Mouse (Mus musculus) adrenal gland, adult 2 months (tissue): ENCODE data around the gene Wnt9a. TPM values are rescaled to one million over a fixed set of nuclear protein-coding genes. Genes with fewer than 3 reads are reported as not detected.
"Not testable (repeated sequence)": the region's sequence is repeated elsewhere in the genome, so short reads cannot be mapped to it uniquely, and the experiment has no call there.

Experiments used
- DNase-seq: peaks from one replicate; pipeline ENCODE4 v3.0.0; 2021
- polyA plus RNA-seq: library from polyadenylated mRNA; depleted of rRNA; stranded (reverse); fragments of >200 nt; gene quantifications from 2 replicates; pipeline ENCODE4 v1.2.3, GENCODE M21; 2012
- total RNA-seq, 2 experiments: library from RNA; stranded (reverse); gene quantifications; 2 replicates each; pipeline ENCODE4 v1.2.3; 2021

Wnt9a gene
- total and polyA plus RNA-seq, 3 experiments = 0.58 to 2.7 (median 2.6) TPM

DNA sequence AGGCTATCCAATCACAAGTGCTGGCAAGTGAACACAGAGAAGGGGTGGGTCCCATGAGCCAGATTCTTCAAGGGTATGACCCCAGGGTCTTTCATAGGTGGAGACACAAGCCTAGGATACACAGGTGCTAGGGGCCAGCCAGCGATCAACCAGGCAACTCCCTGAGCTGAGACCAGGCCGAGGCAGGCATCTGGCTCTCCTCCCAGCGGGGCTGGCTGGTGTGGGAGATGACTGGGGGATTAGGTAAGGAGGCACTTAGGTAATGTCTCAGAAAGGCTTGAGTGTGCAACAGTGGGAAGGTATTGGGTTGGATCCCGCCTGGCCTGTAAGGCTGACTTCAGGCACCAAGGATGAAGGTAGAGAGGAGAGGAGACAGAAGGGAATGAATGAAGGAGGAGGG, 28.4 kb downstream of the Wnt9a start:
- no peak for DNase-seq

DNA sequence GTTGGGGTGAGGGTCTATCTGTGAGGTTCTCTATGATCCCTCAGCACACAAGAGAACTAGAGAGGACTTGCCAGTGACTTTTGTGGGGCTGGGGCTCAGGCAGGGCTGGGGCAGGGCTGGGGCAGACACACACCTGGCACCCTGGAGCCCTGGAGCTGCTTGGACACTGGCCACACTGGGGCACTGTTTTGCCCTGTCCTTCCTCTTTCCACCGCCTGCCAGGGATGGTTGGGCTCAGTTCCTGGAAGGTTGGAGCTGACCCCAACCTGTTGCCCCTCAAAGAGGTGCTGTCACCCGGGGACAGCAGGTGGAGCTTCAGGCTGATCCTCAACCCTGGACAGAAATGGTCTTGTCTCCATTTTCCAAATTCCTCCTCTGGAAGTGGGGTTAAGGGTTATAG, 29.2 kb downstream of the Wnt9a start:
- no peak for DNase-seq

DNA sequence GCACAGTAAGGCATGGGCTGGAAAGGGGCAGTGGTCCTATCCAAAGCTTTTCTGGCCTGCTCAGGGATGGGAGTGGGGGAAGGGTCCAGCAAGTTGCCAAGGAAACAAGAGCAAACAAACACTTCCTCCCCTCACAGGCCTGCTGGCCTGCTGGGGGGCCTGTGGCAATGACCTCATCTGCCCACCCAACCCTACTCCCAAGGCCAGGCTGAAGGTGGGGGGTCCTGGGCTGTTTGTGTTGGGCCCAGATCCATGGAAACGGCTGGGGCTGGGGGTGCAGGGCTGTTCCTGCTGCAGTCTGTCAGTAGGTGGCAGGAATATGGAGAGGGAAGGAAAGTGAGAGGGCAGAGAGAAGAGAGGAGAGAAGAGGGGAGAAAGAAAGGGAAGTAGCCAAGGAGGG, 29.7 kb downstream of the Wnt9a start:
- DNase-seq = no peak

DNA sequence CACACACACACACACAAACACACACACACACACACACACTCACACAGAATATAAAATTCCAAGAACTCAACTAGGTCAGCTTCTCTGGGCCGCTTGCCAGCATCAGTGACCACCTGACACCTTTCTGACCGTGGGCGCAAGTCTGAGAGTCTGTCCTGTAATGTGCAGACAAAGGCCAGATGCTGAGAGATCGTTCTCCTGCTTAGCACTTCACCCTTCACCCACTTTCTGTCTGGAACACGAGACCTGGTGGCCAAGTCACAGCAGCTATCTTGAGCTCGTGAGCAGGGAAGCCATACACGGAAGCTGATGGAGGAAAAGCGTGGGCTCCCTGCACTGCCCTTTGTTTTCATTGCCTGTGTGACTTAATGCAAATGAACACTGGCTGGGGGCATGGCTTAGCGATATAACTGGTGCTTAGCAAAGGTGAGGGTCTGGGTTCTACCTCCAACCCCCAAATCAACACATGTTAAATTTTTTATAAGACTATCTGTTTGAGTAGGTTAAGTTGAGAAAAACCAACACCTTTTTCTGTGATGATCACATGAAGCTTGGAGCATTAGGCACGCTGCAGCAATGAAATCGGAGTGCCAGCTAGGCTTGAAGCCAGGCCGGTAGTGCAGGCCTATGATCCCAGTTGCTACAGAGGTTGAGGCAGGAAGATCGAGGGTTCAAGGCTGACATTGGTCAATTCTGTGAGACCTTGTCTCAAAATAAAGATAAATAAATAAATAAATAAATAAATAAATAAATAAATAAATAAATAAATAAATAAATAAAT, 31.4 kb downstream of the Wnt9a start:
- no peak for DNase-seq

DNA sequence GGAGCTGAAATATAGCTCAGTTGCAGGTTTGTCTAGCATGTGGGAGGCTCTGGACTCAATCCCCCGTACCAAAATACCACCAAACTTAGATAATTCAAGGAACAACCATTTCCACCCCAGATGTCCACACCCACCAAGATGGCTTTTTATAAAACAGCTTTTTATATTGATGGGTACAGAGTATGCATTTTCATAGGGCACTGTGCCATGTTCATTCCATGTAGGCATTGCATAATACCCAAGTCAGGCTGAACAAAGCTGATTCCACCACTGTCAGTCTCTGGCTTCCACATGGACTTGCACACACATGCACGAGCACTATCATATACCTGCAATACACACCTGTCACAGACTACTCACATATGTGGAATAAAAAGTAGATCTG, 32.0 kb downstream of the Wnt9a start:
- DNase-seq = no peak

DNA sequence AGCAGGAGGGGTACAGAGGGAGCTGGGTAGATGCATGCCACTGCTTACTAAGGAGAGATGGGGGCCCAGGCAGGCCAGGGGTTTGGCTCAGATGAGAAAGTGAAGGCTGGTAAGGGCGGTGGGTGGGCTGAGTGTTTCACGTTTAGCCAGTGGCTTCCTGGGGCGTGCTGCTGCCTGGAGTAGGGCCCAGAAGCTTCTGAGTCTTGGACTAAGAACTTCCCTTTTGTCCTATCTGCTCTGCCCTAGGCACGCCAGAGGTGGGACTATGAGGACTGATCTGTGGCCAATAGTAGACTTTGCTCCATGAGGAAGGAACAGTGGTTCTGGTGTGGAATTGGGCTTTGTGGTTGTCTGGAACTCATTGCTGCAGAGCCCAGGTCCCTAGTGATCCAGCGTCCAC, 36.2 kb downstream of the Wnt9a start:
- DNase-seq = no peak

DNA sequence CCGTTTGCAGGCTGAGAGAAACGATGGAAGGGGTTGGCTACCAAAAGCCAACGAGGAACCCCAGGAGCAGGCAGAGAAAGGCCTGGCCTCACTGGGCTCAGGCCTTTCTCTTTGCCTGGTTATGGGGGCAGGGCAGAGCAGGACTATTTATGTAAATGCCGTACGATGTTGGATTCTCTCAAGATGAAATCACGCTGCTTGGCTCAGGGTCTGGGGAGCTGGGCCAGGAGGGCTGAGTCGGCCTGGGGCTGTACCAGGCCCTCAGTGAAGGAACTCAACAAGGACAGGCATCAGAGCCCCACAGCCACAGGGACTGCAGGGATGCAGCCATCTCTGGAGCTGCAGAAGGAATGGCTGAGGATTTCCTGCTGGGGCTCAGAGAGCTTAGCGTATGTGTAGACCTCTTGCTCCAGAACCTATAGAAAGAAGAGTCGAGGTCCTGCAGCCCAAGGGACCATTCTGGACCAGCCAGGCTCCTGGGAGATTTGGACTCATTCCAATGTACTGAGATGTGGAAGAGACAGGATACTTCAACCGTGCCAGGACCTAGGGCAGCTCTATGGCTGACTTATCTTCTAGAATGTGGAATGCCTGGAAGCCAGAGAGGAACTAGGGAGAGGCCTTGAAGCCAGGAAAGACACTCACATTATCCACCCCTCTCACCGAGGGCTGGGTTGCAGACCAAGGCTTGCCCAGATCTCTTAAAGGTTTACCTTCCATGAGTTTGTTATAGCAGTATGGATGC, 39.6 kb downstream of the Wnt9a start:
- DNase-seq = peak; percentile 56

DNA sequence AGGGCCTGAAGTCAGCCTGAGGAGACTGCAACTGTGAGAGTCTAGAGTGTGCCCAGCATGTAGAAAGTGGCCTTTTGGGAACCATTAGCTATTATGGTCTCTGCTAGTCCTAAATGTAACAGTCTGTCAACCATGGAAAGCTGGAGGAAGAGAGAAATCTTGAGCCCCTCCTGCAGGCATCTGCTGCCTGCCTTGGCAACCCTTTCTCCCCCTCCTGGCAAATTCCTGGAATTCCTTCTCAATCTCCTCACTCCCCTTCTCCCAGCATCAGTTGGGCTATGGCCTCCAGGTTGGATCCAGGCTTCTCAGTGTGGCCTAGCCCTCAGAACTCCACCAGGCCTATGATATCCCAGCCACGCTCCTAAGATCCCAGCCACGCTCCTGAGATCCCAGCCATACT, 43.6 kb downstream of the Wnt9a start:
- no peak for DNase-seq

DNA sequence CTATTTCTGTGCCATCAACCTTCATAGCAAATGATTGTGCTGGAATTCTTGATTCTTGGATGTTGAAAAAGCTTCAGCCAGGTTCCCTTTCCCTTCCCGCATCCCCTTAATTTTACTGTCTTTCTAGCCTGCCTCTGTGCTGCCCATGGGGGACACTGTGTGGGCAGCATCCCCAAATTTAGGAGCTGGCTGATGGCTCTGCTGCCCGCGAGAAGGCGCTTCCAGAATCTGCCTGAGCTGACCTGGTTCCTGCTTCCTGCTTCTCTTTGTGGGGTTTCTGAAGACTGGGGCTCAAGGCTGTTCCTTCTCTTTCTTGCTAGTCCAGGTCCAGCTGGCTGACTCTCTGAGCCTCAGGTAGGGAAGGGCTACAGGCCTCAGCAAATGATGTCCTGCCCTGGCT, 48.1 kb downstream of the Wnt9a start:
- DNase-seq = no peak

DNA sequence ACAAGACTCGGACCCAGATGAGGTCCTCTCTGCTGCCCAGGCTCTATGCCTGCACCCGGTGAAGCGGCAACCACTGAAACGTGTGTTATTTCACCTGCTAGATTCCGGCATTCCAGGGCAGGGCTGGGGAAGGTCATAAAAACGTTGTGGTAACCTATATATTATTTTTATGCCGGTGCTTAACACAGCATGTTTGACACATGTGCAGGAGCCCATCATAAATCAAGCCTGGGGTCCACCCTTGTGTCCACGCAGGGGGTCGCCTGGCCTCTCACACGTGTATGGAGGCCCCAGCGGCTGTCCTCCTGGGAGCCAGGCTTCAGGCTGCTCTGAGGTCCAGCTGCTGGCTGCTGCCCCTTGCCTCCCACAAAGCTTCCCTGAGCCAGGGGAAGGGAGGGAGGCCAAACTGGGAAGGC, 50.2 kb downstream of the Wnt9a start:
- DNase-seq = no peak

DNA sequence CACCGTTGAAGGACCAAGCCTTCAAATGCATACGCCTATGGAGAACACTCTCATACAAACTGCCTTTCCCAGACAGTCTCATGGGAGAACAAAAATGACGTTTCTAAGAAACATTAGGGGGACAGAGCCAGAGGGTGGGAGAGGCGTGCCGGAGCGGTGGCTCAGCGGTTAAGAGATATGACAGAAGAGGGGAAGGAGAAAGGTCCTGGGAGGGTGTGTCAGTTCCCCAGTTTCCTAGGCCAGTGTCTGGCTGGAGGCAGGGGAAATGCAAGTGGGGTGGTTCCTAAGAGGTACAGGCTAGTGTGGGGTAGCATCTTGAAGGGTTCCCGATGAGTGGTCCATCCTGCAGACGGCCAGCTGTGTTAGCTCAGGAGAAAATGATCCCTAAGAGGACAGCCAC, 54.6 kb downstream of the Wnt9a start:
- no peak for DNase-seq

DNA sequence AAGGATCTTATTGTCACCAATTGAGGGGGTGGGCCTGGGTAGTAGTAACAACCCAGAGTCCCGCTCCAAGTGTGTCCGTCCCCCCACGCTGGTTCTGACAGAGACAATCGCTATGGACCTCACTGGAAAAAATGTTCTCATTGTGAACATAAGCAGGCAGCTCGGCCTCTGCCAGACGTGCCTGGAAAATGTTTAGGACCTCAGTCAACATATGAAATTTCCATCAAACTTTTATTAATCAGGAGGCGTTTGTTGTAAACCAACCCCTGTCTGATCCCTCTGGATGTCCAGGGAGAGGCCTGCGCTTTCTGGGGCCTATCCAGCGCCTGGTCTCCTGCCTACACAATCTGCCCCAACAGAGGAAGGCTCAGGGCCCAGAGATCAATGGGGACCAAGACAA, 57.3 kb downstream of the Wnt9a start:
- DNase-seq = no peak

DNA sequence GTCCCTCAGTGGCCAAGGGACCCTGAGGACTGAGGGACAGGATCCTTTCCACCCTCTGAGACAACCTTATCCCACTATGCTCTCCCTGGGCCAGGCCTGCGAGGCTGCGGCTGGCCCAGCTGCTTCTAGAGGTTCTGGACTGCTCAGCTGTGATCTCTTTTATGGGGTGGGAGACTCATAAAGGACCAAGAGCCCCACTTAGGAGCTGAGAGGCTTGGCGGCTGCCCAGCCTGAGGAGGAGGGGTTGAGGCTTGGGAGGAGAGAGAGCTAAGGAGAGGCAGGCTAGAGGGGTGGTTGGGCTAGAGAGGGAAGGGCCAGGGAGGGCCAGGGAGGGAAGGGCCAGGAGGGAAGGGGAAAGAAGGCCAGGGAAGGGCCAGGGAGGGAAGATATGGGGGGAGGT, 57.7 kb downstream of the Wnt9a start:
- no peak for DNase-seq

DNA sequence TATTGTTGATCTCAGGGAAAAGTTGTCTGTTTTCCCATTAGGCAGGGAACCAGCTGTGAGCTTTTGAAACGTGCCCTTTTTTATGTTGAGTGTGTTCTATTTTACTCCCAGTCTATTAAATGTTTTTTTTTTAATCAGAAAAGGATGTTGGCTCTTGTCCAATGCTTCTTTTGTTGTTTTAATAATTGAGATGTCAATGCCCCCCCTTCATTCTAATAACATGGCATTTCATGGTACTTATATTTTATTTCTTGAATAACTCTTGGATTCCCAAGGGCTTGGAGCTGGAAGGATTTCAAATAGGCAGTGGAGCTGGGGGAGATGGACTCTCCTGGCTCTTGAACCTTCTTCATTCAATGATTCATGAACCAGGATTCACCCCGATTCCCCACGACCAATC, 59.3 kb downstream of the Wnt9a start:
- DNase-seq = no peak

DNA sequence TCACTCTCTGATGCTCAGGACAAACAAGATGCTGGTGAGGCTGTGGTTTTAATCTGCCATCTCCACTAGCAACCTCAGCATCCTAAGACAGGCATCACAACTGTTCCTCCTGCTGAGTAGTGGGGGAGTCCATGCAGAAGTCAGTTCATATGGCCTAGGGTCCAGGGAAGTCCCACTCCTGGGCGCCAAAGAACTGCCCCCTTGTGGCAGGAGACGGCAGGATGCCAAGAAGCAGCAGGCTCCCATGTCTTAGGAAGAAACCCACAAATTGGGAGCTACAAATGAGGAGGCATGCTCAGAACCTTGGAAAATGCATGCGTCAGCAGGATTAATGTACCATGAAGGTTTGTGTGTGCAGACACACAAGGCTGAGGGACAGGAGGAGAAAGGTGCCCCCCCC, 59.9 kb downstream of the Wnt9a start:
- DNase-seq = peak; percentile 21

DNA sequence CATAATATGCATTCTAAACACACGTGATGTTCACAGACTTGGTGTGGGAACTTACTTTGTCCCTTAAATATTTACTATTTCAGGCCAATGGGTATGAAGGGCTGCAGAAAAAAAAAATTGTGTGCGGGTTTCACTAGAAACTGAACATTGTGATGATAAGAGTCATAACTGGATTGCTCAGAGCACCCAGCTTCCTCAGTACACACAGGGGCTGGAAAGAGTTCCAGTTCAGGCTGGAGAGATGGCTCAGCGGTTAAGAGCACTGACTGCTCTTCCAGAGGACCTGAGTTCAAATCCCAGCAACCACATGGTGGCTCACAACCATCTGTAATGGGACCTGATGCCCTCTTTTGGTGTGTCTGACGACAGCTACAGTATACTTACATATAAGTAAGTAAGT, 61.2 kb downstream of the Wnt9a start:
- DNase-seq = not testable (repeated sequence)

DNA sequence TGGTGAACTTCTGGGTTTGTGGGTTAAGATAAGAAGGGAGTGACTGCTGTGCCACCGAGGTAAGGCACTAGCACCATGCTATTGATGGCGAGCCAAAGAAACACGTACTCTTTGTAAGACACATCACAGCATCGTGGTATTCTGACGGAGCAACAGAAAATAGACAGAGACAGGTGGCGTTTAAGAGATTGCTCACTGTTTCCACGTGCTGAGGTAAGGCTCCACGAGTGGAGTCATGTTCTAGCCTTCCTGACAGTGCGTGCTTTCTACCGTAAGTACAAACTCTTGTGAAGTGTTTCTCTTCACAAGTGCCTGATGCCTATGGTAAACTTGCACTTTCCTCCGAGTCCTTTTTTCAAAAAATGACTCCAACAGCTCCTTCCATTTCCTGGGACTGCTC, 63.1 kb downstream of the Wnt9a start:
- no peak for DNase-seq

DNA sequence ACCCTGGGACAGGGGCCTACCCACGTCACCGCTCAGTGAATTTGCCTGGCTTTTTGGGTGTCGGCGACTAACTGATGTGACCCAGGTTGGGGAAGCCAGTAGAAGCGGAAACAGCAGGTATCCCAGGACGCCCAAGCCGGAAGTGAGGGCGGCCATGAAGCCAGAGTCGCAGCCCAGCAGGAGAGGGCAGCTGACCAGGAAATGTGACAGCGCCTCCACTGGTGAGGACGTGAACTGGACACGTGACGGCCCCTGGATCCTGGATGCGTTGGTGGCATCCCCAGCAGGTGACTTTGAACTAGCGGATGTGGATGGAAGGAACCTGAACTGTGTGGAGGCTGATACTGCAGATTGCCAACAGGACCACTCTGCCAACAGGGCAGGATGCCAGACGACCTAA, 68.7 kb downstream of the Wnt9a start, which contains the start of gene Prss38:
Gene Prss38 (minus strand): TSS at position 183 of the 400 bp plus-strand sequence.
- no peak for DNase-seq

DNA sequence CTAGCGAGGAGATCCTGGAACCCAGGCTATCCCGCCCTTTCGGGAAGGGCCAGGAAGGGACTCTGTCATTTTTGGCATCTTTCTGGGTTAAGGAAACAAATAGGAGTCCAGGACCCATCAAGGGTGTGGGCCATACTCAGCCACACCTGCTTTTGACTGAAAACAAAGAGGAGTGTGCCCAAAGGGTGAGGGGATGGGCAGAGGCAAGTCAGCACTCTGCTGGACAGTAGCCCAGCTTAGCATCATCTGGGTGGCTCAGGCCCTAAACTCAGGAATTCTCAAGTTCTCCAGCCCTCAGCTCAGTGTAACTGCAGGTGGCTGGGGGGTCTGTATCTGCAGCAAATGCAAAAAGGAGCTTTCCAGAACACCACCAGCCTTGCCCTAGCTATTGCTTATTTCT, 71.3 kb downstream of the Wnt9a start:
- no peak for DNase-seq

DNA sequence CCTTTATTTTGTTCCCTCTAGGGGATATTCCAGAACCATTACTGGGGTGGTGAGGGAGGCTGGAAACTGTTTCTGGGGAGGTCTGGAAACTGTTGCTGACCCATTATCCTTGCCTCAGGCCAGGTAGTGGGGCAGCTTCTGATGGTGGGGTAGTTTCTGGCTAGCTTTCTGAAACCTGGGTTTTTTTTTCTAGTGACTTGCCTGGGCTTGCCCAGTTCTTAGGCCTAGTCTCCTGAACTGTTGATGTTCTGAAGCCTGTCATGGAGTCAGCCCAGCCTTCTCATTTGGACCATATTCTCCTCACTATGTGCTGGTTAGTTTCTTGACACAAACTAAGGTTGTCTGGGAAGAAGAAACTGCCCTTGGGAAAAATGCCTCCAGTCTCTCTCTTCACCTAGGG, 72.8 kb downstream of the Wnt9a start:
- no peak for DNase-seq
